Mouse (Mus musculus): ENCODE results near the gene Pnck. TPM values are rescaled to one million over a fixed set of nuclear protein-coding genes. Genes with fewer than 3 reads are reported as not detected.
A peak's percentile ranks its signal among the peaks of the same experiment; 100 is the strongest.

Pnck gene
- polyA plus RNA-seq, 2 experiments: 20.9 to 27.4 TPM

DNA sequence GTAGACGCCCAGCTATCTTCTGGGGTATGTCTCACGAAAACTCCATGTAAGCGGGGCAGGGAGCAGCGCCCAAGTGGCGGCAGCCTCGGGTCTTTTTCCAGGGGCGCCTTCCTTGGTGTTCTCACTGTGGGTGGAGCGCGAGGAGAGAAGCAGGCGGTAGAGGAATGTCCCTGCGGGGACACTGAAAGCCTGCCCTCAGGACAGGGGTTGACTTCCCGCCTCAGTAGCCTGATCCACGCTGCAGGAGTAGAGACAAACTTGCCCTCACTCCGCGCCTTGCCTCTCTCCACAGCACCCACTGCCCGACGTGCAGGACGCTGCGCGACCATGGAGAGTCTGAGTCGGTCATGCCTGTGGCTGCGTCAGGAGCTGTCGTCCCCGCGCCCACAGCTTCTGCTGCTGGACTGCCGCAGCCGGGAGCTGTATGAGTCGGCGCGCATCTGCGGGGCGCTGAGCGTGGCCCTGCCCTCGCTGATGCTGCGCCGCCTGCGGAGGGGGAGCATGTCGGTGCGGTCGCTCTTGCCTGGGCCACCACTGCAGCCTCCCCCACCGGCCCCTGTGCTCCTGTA is 19.9 kb downstream of the Pnck start:
- Histone ChIP-seq H3K9ac (ENCODE audit: low read depth, low read length, severe bottlenecking) (peak overlapping the region; percentile 52; the same call in 1 of the 2 replicates), H3K4me2 (replicated peaks; ENCODE audit: low read depth, low read length, severe bottlenecking) (peak overlapping the region; percentile 60), H3K27ac (replicated peaks; ENCODE audit: low read depth, low read length) (no peak overlapping the region), H3K9me3 (ENCODE audit: control insufficient read depth, low read length) (no peaks in the 10 kb centered on the region), H3K27me3 (ENCODE audit: control insufficient read depth, insufficient read depth, low read length) (peaks cover 24% of the 10 kb centered on the region; the same call in 1 of the 2 replicates), H3K36me3 (ENCODE audit: control insufficient read depth, insufficient read depth, low read length) (no peaks in the 10 kb centered on the region), H3K4me3 (replicated peaks; ENCODE audit: low read length) (peak overlapping the region; percentile 37), H3K4me1 (ENCODE audit: control insufficient read depth, insufficient read depth, low read length) (no peaks in the 10 kb centered on the region)
- WGBS: 15% methylated on average over 26 of the region's 41 CpGs
- TF ChIP-seq POLR2A (IDR thresholded peaks at IDR 0.05; ENCODE audit: borderline replicate concordance, extremely low read depth, insufficient read depth, insufficient read length): no peak
- ATAC-seq (ENCODE audit: low FRiP score, low read depth) (no peak; the same call in 1 of the 2 replicates), DNase-seq (ENCODE audit: low spot score) (no peak)

DNA sequence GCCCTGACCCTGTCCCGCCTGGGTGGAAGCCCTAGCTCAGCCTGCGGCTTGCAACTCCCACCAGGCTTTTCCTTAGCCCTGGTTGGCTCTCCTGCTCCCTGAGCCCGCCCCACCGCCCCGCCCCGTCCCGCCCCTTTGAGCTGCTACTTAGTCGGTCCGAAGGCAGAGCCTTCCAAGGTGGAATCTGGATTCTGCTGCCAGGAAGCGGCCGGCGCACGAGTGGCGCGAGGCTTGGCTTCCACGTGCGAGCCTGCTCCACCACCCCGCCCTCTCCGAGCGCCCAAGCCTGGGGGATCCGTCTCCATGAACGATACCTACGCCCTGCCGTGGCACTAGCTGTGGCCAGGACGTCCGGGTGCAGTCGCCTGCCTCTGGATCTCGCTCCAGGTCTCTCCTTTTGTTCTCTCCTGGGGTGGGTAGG is 20.7 kb downstream of the Pnck start, which contains the start of gene Dusp9:
Gene Dusp9, plus strand, starts transcription at position 165 of the 421 bp plus-strand sequence.
- Histone ChIP-seq H3K4me2 (replicated peaks; ENCODE audit: low read depth, low read length, severe bottlenecking) (peak within 1 kb of the TSS; percentile 60), H3K27ac (replicated peaks; ENCODE audit: low read depth, low read length) (no peak within 1 kb of the TSS), H3K4me1 (ENCODE audit: control insufficient read depth, insufficient read depth, low read length) (no peaks in the 10 kb centered on the region), H3K4me3 (replicated peaks; ENCODE audit: low read length) (peak within 1 kb of the TSS; percentile 37), H3K9ac (ENCODE audit: low read depth, low read length, severe bottlenecking) (peak within 1 kb of the TSS; percentile 52), H3K27me3 (ENCODE audit: control insufficient read depth, insufficient read depth, low read length) (peaks cover 24% of the 10 kb centered on the region; the same call in 1 of the 2 replicates), H3K36me3 (ENCODE audit: control insufficient read depth, insufficient read depth, low read length) (no peaks in the 10 kb centered on the region), H3K9me3 (ENCODE audit: control insufficient read depth, low read length) (no peaks in the 10 kb centered on the region)
- peak; percentile 67 for DNase-seq (ENCODE audit: low spot score)
- TF ChIP-seq POLR2A (IDR thresholded peaks at IDR 0.05; ENCODE audit: borderline replicate concordance, extremely low read depth, insufficient read depth, insufficient read length): peak; percentile 68; the same call in 1 of the 2 replicates
- ATAC-seq (ENCODE audit: low FRiP score, low read depth): peak; percentile 85
- WGBS: 23% methylated on average over 17 of the region's 28 CpGs

DNA sequence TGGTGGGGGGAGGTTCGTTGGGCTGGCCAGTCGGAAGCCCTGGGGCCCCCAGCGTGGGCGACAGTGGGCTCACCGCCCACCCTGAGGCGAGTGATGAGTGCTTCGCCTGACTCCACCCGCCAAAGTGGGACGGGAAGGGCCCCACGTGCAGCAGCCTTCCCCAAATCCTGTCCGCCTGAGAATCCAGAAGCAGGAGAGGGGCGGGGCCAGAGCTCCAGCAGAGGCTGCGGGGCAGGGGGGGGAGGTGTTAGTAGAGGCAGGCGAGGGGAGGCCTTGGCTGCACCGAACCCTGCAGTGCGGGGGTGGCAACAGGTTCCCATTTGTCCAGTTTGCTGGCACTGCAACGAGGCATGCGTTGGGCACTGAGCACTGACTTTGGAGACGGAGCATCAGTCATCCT is 22.5 kb downstream of the Pnck start:
- no peak overlapping the region for H3K27ac ChIP-seq (replicated peaks; ENCODE audit: low read depth, low read length)
- 26% methylated on average over 19 of the region's 19 CpGs for WGBS
- H3K4me2 ChIP-seq (replicated peaks; ENCODE audit: low read depth, low read length, severe bottlenecking): peak overlapping the region; percentile 51
- peak overlapping the region; percentile 33 for H3K4me3 ChIP-seq (replicated peaks; ENCODE audit: low read length)
- no peaks in the 10 kb centered on the region for H3K9me3 ChIP-seq (ENCODE audit: control insufficient read depth, low read length)
- H3K4me1 ChIP-seq (ENCODE audit: control insufficient read depth, insufficient read depth, low read length): no peaks in the 10 kb centered on the region
- no peak for DNase-seq (ENCODE audit: low spot score)
- peaks cover 24% of the 10 kb centered on the region; the same call in 1 of the 2 replicates for H3K27me3 ChIP-seq (ENCODE audit: control insufficient read depth, insufficient read depth, low read length)
- no peak overlapping the region for H3K9ac ChIP-seq (ENCODE audit: low read depth, low read length, severe bottlenecking)
- no peak for TF ChIP-seq POLR2A (IDR thresholded peaks at IDR 0.05; ENCODE audit: borderline replicate concordance, extremely low read depth, insufficient read depth, insufficient read length)
- no peaks in the 10 kb centered on the region for H3K36me3 ChIP-seq (ENCODE audit: control insufficient read depth, insufficient read depth, low read length)
- ATAC-seq (ENCODE audit: low FRiP score, low read depth): no peak

DNA sequence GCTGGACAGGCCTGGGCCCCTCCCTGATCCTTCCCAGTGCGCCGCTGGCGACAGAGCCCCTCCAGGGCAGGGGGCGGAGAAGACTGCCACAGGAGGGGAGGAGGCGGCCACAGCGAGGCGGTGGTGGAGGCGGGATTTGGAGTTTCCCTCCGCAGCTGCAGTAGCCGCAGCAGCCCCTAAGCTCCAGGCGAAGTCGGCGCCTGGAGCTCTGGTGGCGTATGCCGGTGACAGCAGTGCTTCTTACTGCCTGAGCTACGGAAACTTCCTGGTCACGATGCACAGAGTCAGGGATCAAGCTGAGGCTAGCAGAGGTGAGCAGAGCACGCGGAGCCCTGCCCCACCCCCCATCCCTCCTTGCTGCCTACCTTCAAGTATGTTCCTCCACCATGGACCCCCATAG is 24.5 kb downstream of the Pnck start:
- H3K9ac ChIP-seq (ENCODE audit: low read depth, low read length, severe bottlenecking): no peak overlapping the region
- H3K9me3 ChIP-seq (ENCODE audit: control insufficient read depth, low read length): no peaks in the 10 kb centered on the region
- peaks cover 20% of the 10 kb centered on the region; the same call in 1 of the 2 replicates for H3K27me3 ChIP-seq (ENCODE audit: control insufficient read depth, insufficient read depth, low read length)
- H3K4me3 ChIP-seq (replicated peaks; ENCODE audit: low read length): peak overlapping the region; percentile 16; the same call in 1 of the 2 replicates
- peak overlapping the region; percentile 43 for H3K4me2 ChIP-seq (replicated peaks; ENCODE audit: low read depth, low read length, severe bottlenecking)
- ATAC-seq (ENCODE audit: low FRiP score, low read depth) (no peak), DNase-seq (ENCODE audit: low spot score) (no peak)
- 15% methylated on average over 18 of the region's 19 CpGs for WGBS
- no peak overlapping the region for H3K27ac ChIP-seq (replicated peaks; ENCODE audit: low read depth, low read length)
- H3K4me1 ChIP-seq (ENCODE audit: control insufficient read depth, insufficient read depth, low read length): no peaks in the 10 kb centered on the region
- no peak for TF ChIP-seq POLR2A (IDR thresholded peaks at IDR 0.05; ENCODE audit: borderline replicate concordance, extremely low read depth, insufficient read depth, insufficient read length)
- H3K36me3 ChIP-seq (ENCODE audit: control insufficient read depth, insufficient read depth, low read length): no peaks in the 10 kb centered on the region

DNA sequence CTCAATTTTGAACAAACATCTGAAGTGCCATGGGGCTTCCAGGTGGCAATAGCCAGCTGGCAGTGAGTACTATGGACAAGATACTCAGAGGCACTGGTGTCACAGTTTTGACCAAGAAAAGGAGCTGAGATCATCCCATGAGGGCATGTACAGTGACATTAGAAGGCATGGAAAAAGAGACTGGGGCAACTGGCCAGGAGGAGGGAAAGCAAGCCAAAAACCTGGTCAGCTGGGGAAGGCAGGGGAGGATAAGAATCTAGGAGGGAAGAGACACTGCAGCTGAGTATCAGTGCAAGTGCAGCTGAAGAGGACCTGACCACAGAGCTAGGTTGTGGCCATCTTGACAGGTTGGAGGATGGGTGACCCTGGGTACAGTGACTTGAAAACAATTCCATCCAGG is 32.9 kb downstream of the Pnck start:
- no peak overlapping the region for H3K9ac ChIP-seq (ENCODE audit: low read depth, low read length, severe bottlenecking)
- no peak overlapping the region for H3K4me2 ChIP-seq (replicated peaks; ENCODE audit: low read depth, low read length, severe bottlenecking)
- no peak for ATAC-seq (ENCODE audit: low FRiP score, low read depth)
- H3K27me3 ChIP-seq (ENCODE audit: control insufficient read depth, insufficient read depth, low read length): no peaks in the 10 kb centered on the region
- H3K27ac ChIP-seq (replicated peaks; ENCODE audit: low read depth, low read length): no peak overlapping the region
- DNase-seq (ENCODE audit: low spot score): no peak
- H3K36me3 ChIP-seq (ENCODE audit: control insufficient read depth, insufficient read depth, low read length): no peaks in the 10 kb centered on the region
- no peak overlapping the region for H3K4me3 ChIP-seq (replicated peaks; ENCODE audit: low read length)
- no peak for TF ChIP-seq POLR2A (IDR thresholded peaks at IDR 0.05; ENCODE audit: borderline replicate concordance, extremely low read depth, insufficient read depth, insufficient read length)
- no peaks in the 10 kb centered on the region for H3K9me3 ChIP-seq (ENCODE audit: control insufficient read depth, low read length)
- no peaks in the 10 kb centered on the region for H3K4me1 ChIP-seq (ENCODE audit: control insufficient read depth, insufficient read depth, low read length)
